Mouse (Mus musculus): ENCODE data around the gene Slc25a19. TPM values are rescaled to one million over a fixed set of nuclear protein-coding genes. Genes with fewer than 3 reads are reported as not detected.

Gene Slc25a19
- polyA plus RNA-seq, 1 experiment, result 23.0 TPM

- TF ChIP-seq GATA1 (IDR thresholded peaks at IDR 0.05; ENCODE audit: low read length), result no peak
These were observed 13.6 kb downstream of the Slc25a19 start for GRCm38 (mm10) chr11:115614346-115615107.

GRCm38 (mm10) chr11:115613138-115613945 lies 14.8 kb downstream of the Slc25a19 start:
- TF ChIP-seq GATA1 (IDR thresholded peaks at IDR 0.05; ENCODE audit: low read length), result no peak

- TF ChIP-seq GATA1 (IDR thresholded peaks at IDR 0.05; ENCODE audit: low read length), result no peak
These were observed 15.5 kb downstream of the Slc25a19 start, which contains the start of gene Mif4gd for GRCm38 (mm10) chr11:115612410-115613137. Gene Mif4gd, minus strand, starts transcription at chr11:115612969.

- no peak for TF ChIP-seq GATA1 (IDR thresholded peaks at IDR 0.05; ENCODE audit: low read length)
These were observed 16.1 kb downstream of the Slc25a19 start for GRCm38 (mm10) chr11:115612059-115612409.

- no peak for TF ChIP-seq GATA1 (IDR thresholded peaks at IDR 0.05; ENCODE audit: low read length)
These were observed 16.9 kb downstream of the Slc25a19 start for GRCm38 (mm10) chr11:115611173-115611572.

- no peak for TF ChIP-seq GATA1 (IDR thresholded peaks at IDR 0.05; ENCODE audit: low read length)
These were observed 18.5 kb downstream of the Slc25a19 start for GRCm38 (mm10) chr11:115609576-115609975.

DNA sequence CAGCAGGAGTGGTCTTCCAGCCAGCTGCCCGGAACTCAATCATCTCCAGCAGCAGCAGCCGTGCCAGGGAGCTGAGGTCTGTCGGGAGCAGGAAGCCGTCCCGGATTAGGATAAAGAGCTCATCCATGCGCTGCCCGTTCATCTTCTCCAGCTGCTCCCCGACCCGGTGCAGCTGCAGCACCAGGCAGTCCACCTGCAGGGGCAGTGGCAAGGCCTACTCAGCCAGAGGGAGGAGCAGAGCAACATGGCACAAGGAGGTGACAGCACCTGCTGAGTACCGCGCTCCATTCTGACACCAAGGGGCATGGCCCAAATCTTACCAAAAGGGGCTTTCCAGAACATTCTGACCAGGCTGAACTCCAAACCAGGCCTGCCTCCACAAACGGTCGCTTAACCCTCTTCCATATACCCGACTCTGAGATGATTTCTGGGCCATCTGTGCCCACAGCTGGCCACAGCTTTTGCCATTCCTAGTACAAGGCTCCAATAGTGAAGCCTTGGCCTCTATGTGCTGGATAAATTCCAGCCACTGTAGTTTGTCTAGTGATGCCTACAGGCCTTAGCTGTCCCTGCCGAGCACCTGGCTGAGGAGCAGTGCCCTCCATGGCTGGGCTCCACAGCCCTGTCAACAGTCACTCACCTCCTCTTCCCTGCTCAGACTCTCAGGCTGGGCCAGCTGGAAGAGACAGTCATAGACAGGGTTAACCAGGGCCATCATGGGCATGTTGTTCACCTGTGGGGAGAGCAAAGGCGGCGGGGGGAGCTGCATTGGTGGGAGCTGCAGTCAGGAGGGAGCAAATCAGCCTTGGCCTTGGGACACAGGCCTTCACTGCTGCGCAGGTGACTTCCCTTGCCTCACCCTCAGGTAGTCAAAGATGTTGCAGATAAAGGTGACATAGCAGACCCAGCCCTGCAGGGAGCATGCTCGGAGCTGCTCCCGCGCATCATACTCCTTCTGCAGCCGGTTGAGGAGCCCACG lies 19.4 kb downstream of the Slc25a19 start:
- TF ChIP-seq GATA1 (IDR thresholded peaks at IDR 0.05; ENCODE audit: low read length), result no peak

GRCm38 (mm10) chr11:115606733-115607132 lies 21.4 kb downstream of the Slc25a19 start:
- TF ChIP-seq GATA1 (IDR thresholded peaks at IDR 0.05; ENCODE audit: low read length), result no peak

DNA sequence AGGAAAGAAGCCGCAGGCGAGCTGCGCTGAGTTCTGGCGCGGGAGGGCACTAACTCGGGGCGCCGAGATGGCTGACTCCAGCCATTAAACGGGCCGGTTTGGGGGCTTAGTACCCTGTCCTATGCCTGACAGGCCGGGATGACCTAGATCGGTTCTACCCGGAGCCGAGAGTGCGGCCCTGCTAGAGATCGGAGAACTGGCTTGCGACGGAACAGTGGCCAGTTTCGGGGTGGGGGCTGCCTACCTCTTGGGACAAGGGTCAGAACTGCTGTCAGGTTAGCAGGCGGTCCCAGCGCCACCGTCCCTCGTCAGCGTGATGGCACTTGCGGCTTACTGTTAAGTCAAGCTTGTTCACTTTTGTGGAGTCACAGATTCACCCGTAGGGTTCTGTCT lies 23.8 kb downstream of the Slc25a19 start:
- TF ChIP-seq GATA1 (IDR thresholded peaks at IDR 0.05; ENCODE audit: low read length), result no peak

DNA sequence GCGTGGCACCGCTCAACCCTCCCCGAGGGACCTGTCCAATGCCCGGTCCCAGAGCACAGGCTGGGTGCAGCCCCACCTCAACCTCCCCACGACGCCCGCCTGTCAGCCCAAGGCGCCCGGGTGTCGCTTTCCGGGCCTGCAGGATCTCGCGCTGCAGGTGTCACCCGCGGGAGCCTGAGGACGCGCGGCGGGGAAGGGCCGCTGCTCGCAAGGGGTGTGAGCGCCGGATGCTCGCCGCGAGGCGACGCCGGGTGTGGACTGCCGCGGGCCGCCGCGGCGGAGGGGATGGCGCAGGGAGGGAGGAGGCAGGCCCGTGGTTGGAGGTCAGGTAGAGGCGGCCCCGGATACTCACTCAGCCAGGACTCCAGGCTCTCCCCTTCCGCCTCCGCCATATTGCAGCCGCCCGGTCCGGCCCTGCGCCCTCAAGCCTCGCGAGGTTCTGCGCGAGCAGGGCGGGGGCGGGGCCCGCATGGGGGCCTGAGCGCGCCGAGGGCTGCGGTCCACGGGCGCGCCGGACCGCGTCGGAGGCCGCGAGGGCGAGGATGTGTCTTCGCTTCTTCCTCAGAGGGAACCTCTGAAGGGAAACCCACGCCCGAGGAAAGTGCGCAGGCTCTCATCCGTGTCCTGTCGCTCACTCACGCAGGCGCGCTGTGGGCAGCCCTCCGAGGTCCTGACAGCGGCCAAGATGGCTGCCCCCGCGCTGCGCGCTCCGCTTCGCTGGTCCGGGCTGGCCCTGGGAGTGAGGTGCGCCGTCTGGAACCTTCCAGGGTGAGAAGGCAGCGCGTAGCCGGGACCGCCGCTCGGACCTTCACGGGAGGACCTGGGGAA lies 24.4 kb downstream of the Slc25a19 start, which contains the start of the genes Mrps7 and Gga3:
Mrps7 (plus strand) TSS at position 450 of the 828 bp plus-strand sequence.
Gga3 (minus strand) TSS at position 576 of the 828 bp plus-strand sequence.
- TF ChIP-seq GATA1 (IDR thresholded peaks at IDR 0.05; ENCODE audit: low read length), result no peak

DNA sequence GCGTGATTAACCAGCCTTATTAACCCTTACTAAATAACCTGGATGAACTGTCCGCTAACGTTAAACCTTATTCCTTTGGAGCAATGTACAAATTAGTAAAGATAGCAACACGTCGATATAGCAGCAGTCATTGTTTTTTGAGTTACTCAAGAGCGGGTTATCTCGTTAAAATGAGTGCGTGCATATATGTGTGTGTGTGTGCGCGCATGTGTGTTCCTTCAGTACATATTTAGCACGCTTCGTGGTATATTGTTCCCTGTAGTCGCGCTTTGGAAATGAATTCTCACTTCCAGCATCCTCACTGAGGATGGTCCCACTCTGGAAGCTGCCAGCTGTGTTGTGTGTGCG lies 25.0 kb downstream of the Slc25a19 start:
- no peak for TF ChIP-seq GATA1 (IDR thresholded peaks at IDR 0.05; ENCODE audit: low read length)

- TF ChIP-seq GATA1 (IDR thresholded peaks at IDR 0.05; ENCODE audit: low read length), result no peak
These were observed 26.9 kb downstream of the Slc25a19 start for GRCm38 (mm10) chr11:115601174-115601573.

- TF ChIP-seq GATA1 (IDR thresholded peaks at IDR 0.05; ENCODE audit: low read length), result no peak
These were observed 27.4 kb downstream of the Slc25a19 start for GRCm38 (mm10) chr11:115600743-115601142.

- no peak for TF ChIP-seq GATA1 (IDR thresholded peaks at IDR 0.05; ENCODE audit: low read length)
These were observed 28.4 kb downstream of the Slc25a19 start for GRCm38 (mm10) chr11:115599722-115600121.

Measured in G1E-ER4 (cell line).